Mouse (Mus musculus): ENCODE data around the gene C1galt1. TPM values are rescaled to one million over a fixed set of nuclear protein-coding genes. Genes with fewer than 3 reads are reported as not detected.

Gene C1galt1
- polyA plus RNA-seq, 1 experiment from 2014 or later: 5.2 TPM

DNA sequence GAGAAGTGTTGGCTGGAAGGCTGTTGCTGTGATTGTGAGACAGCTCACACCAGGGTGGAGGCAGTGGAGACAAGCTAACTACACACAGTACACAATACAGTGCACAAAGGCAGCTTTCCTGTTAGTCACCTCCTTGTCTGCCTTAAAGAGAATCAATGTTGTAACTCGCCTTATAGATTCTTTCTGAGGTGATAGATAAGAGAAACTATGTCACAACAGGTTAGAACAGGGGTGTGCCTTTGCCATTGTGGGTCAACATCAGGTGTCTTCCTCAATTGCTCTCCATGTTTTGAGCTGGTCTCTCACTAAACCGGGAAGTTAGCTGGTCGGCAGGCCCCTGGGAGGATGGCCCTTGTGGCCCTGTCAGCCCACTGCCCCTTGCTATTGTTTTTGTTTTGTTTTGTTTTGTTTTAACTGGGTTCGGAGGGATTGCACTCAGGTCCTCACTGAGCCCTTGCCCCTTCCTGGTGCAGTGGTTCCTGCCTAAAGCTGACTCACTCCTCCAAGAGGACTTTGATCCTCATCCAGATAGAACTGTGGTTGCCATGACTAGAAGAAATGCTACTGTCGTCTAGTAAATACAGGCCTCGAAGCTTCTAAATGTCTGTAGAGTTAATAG, 3.4 kb downstream of the C1galt1 start:
- Histone ChIP-seq H3K4me2 (replicated peaks; ENCODE audit: low read depth, low read length) (peak overlapping the region; percentile 20; the same call in 1 of the 2 replicates), H3K9ac (replicated peaks; ENCODE audit: low read depth) (no peak overlapping the region), H3K9me3 (ENCODE audit: low read length) (no peaks in the 10 kb centered on the region), H3K4me3 (ENCODE audit: low read depth, low read length) (no peak overlapping the region), H3K27ac (ENCODE audit: low read length) (no peak overlapping the region), H3K4me1 (ENCODE audit: insufficient read depth, low read depth, low read length) (0 out of 2 replicates have a peak, but pooled peaks cover 5% of the 10 kb centered on the region), H3K36me3 (ENCODE audit: insufficient read depth, low read length) (no peaks in the 10 kb centered on the region), H3K27me3 (replicated peaks; ENCODE audit: insufficient read depth, low read length) (no peaks in the 10 kb centered on the region)
- 45% methylated on average over 6 of the region's 6 CpGs for WGBS
- no peak for TF ChIP-seq CTCF (IDR thresholded peaks at IDR 0.05)
- no peak for TF ChIP-seq EP300 (IDR thresholded peaks at IDR 0.05)
- DNase-seq (ENCODE audit: low spot score): peak; percentile 47
- ATAC-seq: no peak

DNA sequence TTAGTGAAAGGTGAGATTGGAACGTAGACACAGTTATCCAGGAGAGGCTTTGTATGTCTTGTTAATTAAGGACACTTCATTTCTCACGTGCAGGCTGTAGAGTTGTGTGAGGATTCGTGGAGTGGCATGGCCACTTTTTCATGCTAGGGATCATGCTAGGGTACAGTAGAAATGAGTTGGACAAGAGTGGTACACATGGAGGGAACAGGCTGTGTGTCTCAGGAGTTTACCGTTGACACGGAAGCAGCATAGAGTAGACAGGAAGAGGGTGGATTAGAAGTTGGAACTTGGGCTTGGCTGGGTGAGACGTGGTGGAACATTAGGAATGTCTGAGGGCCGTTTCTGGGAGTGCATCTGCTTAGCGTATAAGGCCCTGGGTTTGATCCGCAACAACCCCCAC, 4.1 kb downstream of the C1galt1 start:
- WGBS: 77% methylated on average over 9 of the region's 9 CpGs
- Histone ChIP-seq H3K4me3 (ENCODE audit: low read depth, low read length) (no peak overlapping the region), H3K9me3 (ENCODE audit: low read length) (no peaks in the 10 kb centered on the region), H3K4me2 (replicated peaks; ENCODE audit: low read depth, low read length) (no peak overlapping the region), H3K27me3 (replicated peaks; ENCODE audit: insufficient read depth, low read length) (no peaks in the 10 kb centered on the region), H3K36me3 (ENCODE audit: insufficient read depth, low read length) (no peaks in the 10 kb centered on the region), H3K27ac (ENCODE audit: low read length) (no peak overlapping the region), H3K9ac (replicated peaks; ENCODE audit: low read depth) (no peak overlapping the region), H3K4me1 (ENCODE audit: insufficient read depth, low read depth, low read length) (0 out of 2 replicates have a peak, but pooled peaks cover 5% of the 10 kb centered on the region)
- DNase-seq (ENCODE audit: low spot score) (no peak), ATAC-seq (no peak)
- TF ChIP-seq CTCF (IDR thresholded peaks at IDR 0.05): no peak
- no peak for TF ChIP-seq EP300 (IDR thresholded peaks at IDR 0.05)

DNA sequence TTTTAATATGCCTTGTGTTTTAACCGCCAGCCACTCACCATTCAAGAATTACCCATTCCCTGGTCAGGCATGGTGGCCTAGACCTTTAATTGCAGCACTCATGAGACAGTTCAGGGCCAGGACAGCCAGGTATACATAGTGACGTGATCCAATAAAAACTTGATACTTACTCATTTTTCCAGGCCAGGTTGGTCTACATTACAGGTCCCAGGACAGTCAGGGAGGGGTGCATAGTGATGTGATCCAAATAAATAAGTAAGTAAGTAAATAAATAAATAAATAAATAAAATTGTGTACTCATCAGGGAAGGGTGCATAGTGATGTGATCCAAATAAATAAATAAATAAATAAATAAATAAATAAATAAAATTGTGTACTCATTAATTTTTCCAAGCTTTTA, 6.4 kb downstream of the C1galt1 start:
- H3K4me1 ChIP-seq (ENCODE audit: insufficient read depth, low read depth, low read length): 0 out of 2 replicates have a peak, but pooled peaks cover 5% of the 10 kb centered on the region
- TF ChIP-seq CTCF (IDR thresholded peaks at IDR 0.05): no peak
- no peak for TF ChIP-seq EP300 (IDR thresholded peaks at IDR 0.05)
- H3K9me3 ChIP-seq (ENCODE audit: low read length): no peaks in the 10 kb centered on the region
- WGBS: 84% methylated on average over 2 of the region's 2 CpGs
- no peaks in the 10 kb centered on the region for H3K36me3 ChIP-seq (ENCODE audit: insufficient read depth, low read length)
- H3K27ac ChIP-seq (ENCODE audit: low read length): no peak overlapping the region
- ATAC-seq (no peak), DNase-seq (ENCODE audit: low spot score) (no peak)
- H3K4me2 ChIP-seq (replicated peaks; ENCODE audit: low read depth, low read length): no peak overlapping the region
- no peak overlapping the region for H3K9ac ChIP-seq (replicated peaks; ENCODE audit: low read depth)
- H3K4me3 ChIP-seq (ENCODE audit: low read depth, low read length): no peak overlapping the region
- H3K27me3 ChIP-seq (replicated peaks; ENCODE audit: insufficient read depth, low read length): no peaks in the 10 kb centered on the region

DNA sequence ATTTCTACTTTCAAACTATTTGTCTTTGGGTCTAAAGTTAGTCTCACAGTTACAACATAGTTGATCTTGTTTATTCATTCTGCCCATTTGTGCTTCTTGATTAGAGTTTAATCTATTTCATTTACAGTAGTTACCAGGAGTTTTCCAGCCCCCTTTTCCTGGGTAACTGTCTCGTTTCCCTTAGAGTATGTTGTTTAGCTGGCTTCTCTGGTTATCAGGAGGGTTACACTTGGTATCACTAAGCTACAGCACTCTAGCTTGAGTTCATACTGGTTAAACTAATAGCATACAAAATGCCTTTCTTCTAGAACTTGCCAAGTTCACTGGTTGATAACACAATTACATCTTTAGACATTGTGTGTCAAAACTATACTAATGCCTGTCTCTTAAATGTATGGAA, 8.3 kb downstream of the C1galt1 start:
- Histone ChIP-seq H3K36me3 (ENCODE audit: insufficient read depth, low read length) (no peaks in the 10 kb centered on the region), H3K27me3 (replicated peaks; ENCODE audit: insufficient read depth, low read length) (no peaks in the 10 kb centered on the region), H3K4me1 (ENCODE audit: insufficient read depth, low read depth, low read length) (peaks cover 8% of the 10 kb centered on the region; the same call in 1 of the 2 replicates), H3K9me3 (ENCODE audit: low read length) (no peaks in the 10 kb centered on the region), H3K4me3 (ENCODE audit: low read depth, low read length) (no peak overlapping the region), H3K27ac (ENCODE audit: low read length) (no peak overlapping the region), H3K9ac (replicated peaks; ENCODE audit: low read depth) (no peak overlapping the region), H3K4me2 (replicated peaks; ENCODE audit: low read depth, low read length) (no peak overlapping the region)
- no peak for DNase-seq (ENCODE audit: low spot score)
- no peak for ATAC-seq
- TF ChIP-seq CTCF (IDR thresholded peaks at IDR 0.05): no peak
- TF ChIP-seq EP300 (IDR thresholded peaks at IDR 0.05): no peak
- 35% methylated on average over 1 of the region's 1 CpGs for WGBS

DNA sequence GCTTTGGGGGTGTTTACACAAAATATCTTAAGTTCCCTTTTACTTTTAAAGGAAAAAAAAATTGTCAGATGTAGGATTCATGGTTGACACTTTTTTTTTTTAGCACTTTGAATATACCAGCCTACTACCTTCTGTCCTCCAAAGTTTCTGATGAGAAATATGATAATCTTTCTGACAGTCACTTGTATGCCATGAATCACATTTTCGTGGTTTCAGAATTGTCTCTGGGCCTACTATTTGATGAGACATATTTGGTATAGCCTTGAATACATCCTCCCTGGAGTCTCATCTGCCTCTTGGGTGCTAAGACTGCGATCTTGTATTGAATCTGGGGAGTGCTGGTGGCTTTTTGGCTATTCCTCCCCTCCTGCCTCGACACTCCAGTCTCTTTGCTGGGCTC, 8.8 kb downstream of the C1galt1 start:
- Histone ChIP-seq H3K9ac (replicated peaks; ENCODE audit: low read depth) (no peak overlapping the region), H3K4me2 (replicated peaks; ENCODE audit: low read depth, low read length) (no peak overlapping the region), H3K36me3 (ENCODE audit: insufficient read depth, low read length) (no peaks in the 10 kb centered on the region), H3K27ac (ENCODE audit: low read length) (no peak overlapping the region), H3K9me3 (ENCODE audit: low read length) (no peaks in the 10 kb centered on the region), H3K27me3 (replicated peaks; ENCODE audit: insufficient read depth, low read length) (no peaks in the 10 kb centered on the region), H3K4me3 (ENCODE audit: low read depth, low read length) (no peak overlapping the region), H3K4me1 (ENCODE audit: insufficient read depth, low read depth, low read length) (peaks cover 6% of the 10 kb centered on the region; the same call in 1 of the 2 replicates)
- ATAC-seq (no peak), DNase-seq (ENCODE audit: low spot score) (no peak)
- TF ChIP-seq CTCF (IDR thresholded peaks at IDR 0.05) (no peak), EP300 (IDR thresholded peaks at IDR 0.05) (no peak)
- 72% methylated on average over 3 of the region's 3 CpGs for WGBS

DNA sequence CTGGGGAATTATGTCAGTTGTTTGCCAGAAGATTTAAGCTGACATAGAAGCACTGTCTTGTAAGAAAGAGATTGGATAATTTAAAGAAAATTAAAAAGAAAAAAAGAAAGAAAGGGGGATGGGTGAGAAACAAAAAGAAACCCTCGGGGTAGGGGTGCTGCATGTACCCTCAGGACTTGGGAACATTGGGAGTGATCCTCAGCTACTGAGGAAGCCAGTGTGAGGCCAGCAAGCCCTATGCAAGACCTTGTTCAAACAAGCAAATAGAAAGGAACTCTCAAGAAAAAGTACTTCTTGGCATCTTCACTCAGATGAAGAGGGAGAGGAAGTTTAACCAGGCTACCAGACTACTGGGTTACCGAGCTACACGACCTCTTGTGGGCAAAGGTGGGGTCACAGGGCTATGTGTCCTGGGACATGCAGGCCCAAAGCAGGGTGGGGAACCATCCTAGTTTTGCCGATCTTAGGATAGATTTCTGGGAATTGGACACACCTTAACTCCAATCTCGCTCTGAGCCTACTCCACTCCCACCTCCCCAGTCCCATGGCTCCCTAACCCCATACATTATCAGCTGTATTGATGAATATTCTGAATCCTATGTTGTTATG, 12.1 kb downstream of the C1galt1 start:
- Histone ChIP-seq H3K27me3 (replicated peaks; ENCODE audit: insufficient read depth, low read length) (no peaks in the 10 kb centered on the region), H3K4me1 (ENCODE audit: insufficient read depth, low read depth, low read length) (peaks cover 6% of the 10 kb centered on the region; the same call in 1 of the 2 replicates), H3K4me3 (ENCODE audit: low read depth, low read length) (no peak overlapping the region), H3K9me3 (ENCODE audit: low read length) (no peaks in the 10 kb centered on the region), H3K4me2 (replicated peaks; ENCODE audit: low read depth, low read length) (no peak overlapping the region), H3K9ac (replicated peaks; ENCODE audit: low read depth) (no peak overlapping the region), H3K36me3 (ENCODE audit: insufficient read depth, low read length) (no peaks in the 10 kb centered on the region), H3K27ac (ENCODE audit: low read length) (no peak overlapping the region)
- peak; percentile 84 for ATAC-seq
- DNase-seq (ENCODE audit: low spot score): peak; percentile 87
- no peak for TF ChIP-seq EP300 (IDR thresholded peaks at IDR 0.05)
- TF ChIP-seq CTCF (IDR thresholded peaks at IDR 0.05): peak; percentile 65
- WGBS: 50% methylated on average over 5 of the region's 5 CpGs
